Comparison of ENCODE assay signal across 17 mouse cellular contexts in the genomic region with DNA sequence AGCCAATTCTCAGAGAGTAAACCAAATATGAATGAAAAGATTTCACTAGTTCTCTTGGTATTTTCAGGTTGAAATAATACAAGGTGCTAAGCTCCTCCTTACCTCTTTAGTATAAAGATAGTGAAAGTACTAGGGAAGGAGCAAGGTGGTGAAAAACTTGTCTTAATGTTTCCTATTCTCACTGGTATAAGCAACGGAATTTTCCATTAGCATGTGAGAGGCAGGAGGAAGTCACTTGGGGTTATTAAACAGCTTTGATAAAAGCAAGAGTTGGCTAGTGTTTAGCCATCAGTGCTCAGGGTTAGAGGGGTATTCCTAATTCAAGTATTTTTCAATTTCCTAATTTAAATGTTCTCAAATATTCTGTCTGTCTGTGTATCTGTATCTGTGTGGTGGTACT.
"Had no signal": no experiment of that assay in that cellular context is flagged by ENCODE, and none has a peak within 500 bp of the region (broad histone marks: within the 10 kb centered on the region; RNA-seq: fewer than 3 reads in every experiment).

No protein-coding gene starts in this region.

- H3K36me3 ChIP-seq: midbrain, embryonic 10.5 days; midbrain, embryonic 12.5 days; neural tube, embryonic 13.5 days; neural tube, embryonic 15.5 days; stomach, embryonic 15.5 days had no signal

- ATAC-seq: midbrain, embryonic 16.5 days had no signal

- DNase-seq: lung, adult 18-20 months; lung, embryonic 14.5 days; lung, postnatal 10 days; midbrain, embryonic 14.5 days; retina, postnatal 1 day; right cerebral cortex, adult 18-20 months; thymus, adult 2 months; thymus, postnatal 25 days; thymus, postnatal 4 days had no signal

- H3K9me3 ChIP-seq: midbrain, embryonic 10.5 days; midbrain, embryonic 12.5 days; neural tube, embryonic 13.5 days; neural tube, embryonic 15.5 days; stomach, embryonic 15.5 days had no signal

- H3K4me1 ChIP-seq: midbrain, embryonic 10.5 days; midbrain, embryonic 12.5 days; neural tube, embryonic 13.5 days; neural tube, embryonic 15.5 days; stomach, embryonic 15.5 days had no signal

- H3K27me3 ChIP-seq: midbrain, embryonic 12.5 days; neural tube, embryonic 13.5 days; neural tube, embryonic 15.5 days; stomach, embryonic 15.5 days had no signal

- H3K4me3 ChIP-seq: midbrain, embryonic 10.5 days; midbrain, embryonic 12.5 days; myocyte; neural tube, embryonic 13.5 days; neural tube, embryonic 15.5 days; stomach, embryonic 15.5 days had no signal

- H3K27ac ChIP-seq: midbrain, embryonic 10.5 days; midbrain, embryonic 12.5 days; neural tube, embryonic 13.5 days; neural tube, embryonic 15.5 days; stomach, embryonic 15.5 days; stomach, postnatal 0 days had no signal
